Mouse (Mus musculus) intestine, embryonic 16.5 days (tissue): Measurements from ENCODE around the gene Polr2h. TPM values are rescaled to one million over a fixed set of nuclear protein-coding genes. Genes with fewer than 3 reads are reported as not detected.

ENCODE experiments used
- ATAC-seq: fragments of 200-750 bp; cut with Nextera tagmentation; 2 replicates; pipeline ENCODE4 v1.8.0; 2017; ENCODE audit warnings: moderate TSS enrichment, moderate library complexity
- H3K27ac ChIP-seq: fragments of 300-500 bp; sonication (generic); 2 replicates; pipeline ENCODE4 v1.5.1; 2014; ENCODE audit warnings: mild to moderate bottlenecking, low read length
- H3K27me3 ChIP-seq: fragments of 300-500 bp; sonication (generic); replicated peaks from 2 replicates; pipeline ENCODE4 v1.6.1; 2014; ENCODE audit warnings: low read length, control low read depth, mixed read lengths; ENCODE audit not compliant: control insufficient read depth, insufficient read depth
- H3K36me3 ChIP-seq: fragments of 300-500 bp; sonication (generic); 2 replicates; pipeline ENCODE4 v1.6.1; 2014; ENCODE audit warnings: low read length, control low read depth; ENCODE audit not compliant: control insufficient read depth, insufficient read depth
- H3K4me1 ChIP-seq: fragments of 300-500 bp; sonication (generic); 2 replicates; pipeline ENCODE4 v1.6.1; 2014; ENCODE audit warnings: low read length, control low read depth, mixed read lengths; ENCODE audit not compliant: control insufficient read depth, insufficient read depth
- H3K4me2 ChIP-seq: fragments of 300-500 bp; sonication (generic); 2 replicates; pipeline ENCODE4 v1.6.1; 2014; ENCODE audit warnings: low read depth, low read length, control low read depth
- H3K4me3 ChIP-seq: fragments of 300-500 bp; sonication (generic); 2 replicates; pipeline ENCODE4 v1.5.1; 2014; ENCODE audit warnings: mild to moderate bottlenecking, low read length
- H3K9ac ChIP-seq: fragments of 300-500 bp; sonication (generic); 2 replicates; pipeline ENCODE4 v1.6.1; 2014; ENCODE audit warnings: low read depth, low read length
- H3K9me3 ChIP-seq: fragments of 300-500 bp; sonication (generic); 2 replicates; pipeline ENCODE4 v1.6.1; 2016; ENCODE audit warnings: low read length, control low read depth; ENCODE audit not compliant: control insufficient read depth
- WGBS: fragments of 180-500 bp; shearing (Covaris S2); extraction: QIAGEN DNeasy Blood & Tissue Kit; methylation state at CpG from one replicate; pipeline ENCODE4 v1.1.7; 2014; 5-methylcytosine and 5-hydroxymethylcytosine counted together
- polyA plus RNA-seq: library from polyadenylated mRNA; unstranded; fragments of >200 nt; fragmentation: Nextera tagmentation; extraction: Ambion mirVana; gene quantifications from 2 replicates; pipeline ENCODE4 v1.2.1, GENCODE M21; 2015

Polr2h gene
- polyA plus RNA-seq, 1 experiment from 2014 or later = 95.5 TPM

- H3K27me3 ChIP-seq = no peaks in the 10 kb centered on the region
- 94% methylated on average over 21 of the region's 21 CpGs for WGBS
- ATAC-seq = no peak
- H3K9me3 ChIP-seq = no peaks in the 10 kb centered on the region
- H3K4me1 ChIP-seq = no peaks in the 10 kb centered on the region
- H3K9ac ChIP-seq = no peak overlapping the region
- no peak overlapping the region for H3K4me3 ChIP-seq
- no peak overlapping the region for H3K4me2 ChIP-seq
- H3K27ac ChIP-seq = no peak overlapping the region
- peaks cover 8% of the 10 kb centered on the region for H3K36me3 ChIP-seq
Observed at GRCm38 (mm10) chr16:20708220-20708938, 9.1 kb upstream of the Polr2h start.

- H3K4me3 ChIP-seq = no peak overlapping the region
- no peak overlapping the region for H3K4me2 ChIP-seq
- no peaks in the 10 kb centered on the region for H3K9me3 ChIP-seq
- H3K36me3 ChIP-seq = peaks cover 8% of the 10 kb centered on the region
- ATAC-seq = no peak
- no peak overlapping the region for H3K27ac ChIP-seq
- H3K4me1 ChIP-seq = peaks cover 4% of the 10 kb centered on the region; the same call in 1 of the 2 replicates
- H3K9ac ChIP-seq = no peak overlapping the region
- 76% methylated on average over 19 of the region's 19 CpGs for WGBS
- no peaks in the 10 kb centered on the region for H3K27me3 ChIP-seq
Observed at GRCm38 (mm10) chr16:20708939-20709734, 8.3 kb upstream of the Polr2h start.

DNA sequence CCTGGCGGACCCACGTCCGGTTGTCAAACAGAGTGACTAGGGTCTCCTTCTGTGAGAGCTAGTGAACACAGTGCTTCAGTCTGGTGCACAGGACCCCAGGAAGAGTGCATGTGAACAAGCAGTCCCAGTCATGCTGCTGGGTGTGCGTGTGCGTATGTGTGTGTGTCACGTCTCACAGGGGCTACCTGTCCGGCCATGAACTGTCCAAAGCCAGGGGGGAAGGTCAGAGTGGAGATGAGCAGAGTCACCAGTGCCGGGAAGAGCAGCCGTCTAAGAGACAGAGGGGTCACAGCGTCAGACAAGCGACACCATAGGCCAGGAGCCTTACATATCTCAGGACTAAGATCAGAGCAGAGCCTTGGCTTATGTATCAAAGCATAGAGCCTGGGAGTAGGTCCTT lies 7.1 kb upstream of the Polr2h start:
- Histone ChIP-seq H3K9me3 (no peaks in the 10 kb centered on the region), H3K4me1 (peaks cover 15% of the 10 kb centered on the region), H3K4me2 (no peak overlapping the region), H3K36me3 (peaks cover 8% of the 10 kb centered on the region), H3K27me3 (no peaks in the 10 kb centered on the region), H3K4me3 (no peak overlapping the region), H3K27ac (no peak overlapping the region), H3K9ac (no peak overlapping the region)
- WGBS = 92% methylated on average over 11 of the region's 11 CpGs
- no peak for ATAC-seq

DNA sequence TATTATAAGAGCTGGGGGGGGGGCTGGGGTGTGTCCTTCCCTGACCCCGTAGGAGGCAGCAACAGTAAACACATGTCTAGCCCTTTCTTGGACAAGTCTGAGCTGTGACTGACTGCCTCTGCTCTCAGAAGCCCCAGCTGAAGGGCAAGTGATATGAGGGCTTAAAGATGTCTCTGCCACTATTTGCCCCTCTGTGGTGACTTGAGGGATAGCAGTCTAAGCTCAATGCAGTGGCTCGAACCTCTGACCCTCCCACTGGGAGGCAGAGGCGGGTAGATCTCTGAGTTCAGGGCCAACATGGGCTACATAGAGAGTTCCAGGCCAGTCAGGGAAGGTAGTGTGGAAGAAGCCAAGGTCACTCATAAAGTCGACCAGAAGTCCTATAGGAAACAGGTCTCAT lies 6.7 kb upstream of the Polr2h start:
- Histone ChIP-seq H3K36me3 (peaks cover 8% of the 10 kb centered on the region), H3K9ac (no peak overlapping the region)
- 85% methylated on average over 4 of the region's 4 CpGs for WGBS

GRCm38 (mm10) chr16:20712190-20712589 lies 5.3 kb upstream of the Polr2h start:
- Histone ChIP-seq H3K27ac (no peak overlapping the region), H3K9me3 (no peaks in the 10 kb centered on the region), H3K9ac (no peak overlapping the region), H3K4me3 (no peak overlapping the region), H3K4me2 (no peak overlapping the region), H3K36me3 (peaks cover 8% of the 10 kb centered on the region), H3K27me3 (no peaks in the 10 kb centered on the region), H3K4me1 (peaks cover 15% of the 10 kb centered on the region)
- WGBS = 84% methylated on average over 9 of the region's 9 CpGs
- no peak for ATAC-seq

More for the DNA sequence above, 6.7 kb upstream of the Polr2h start:
- Histone ChIP-seq H3K4me3 (no peak overlapping the region), H3K27me3 (no peaks in the 10 kb centered on the region), H3K27ac (no peak overlapping the region), H3K4me2 (no peak overlapping the region), H3K4me1 (peaks cover 15% of the 10 kb centered on the region), H3K9me3 (no peaks in the 10 kb centered on the region)
- no peak for ATAC-seq

- H3K27ac ChIP-seq = no peak overlapping the region
- H3K9me3 ChIP-seq = no peaks in the 10 kb centered on the region
- no peak for ATAC-seq
- 76% methylated on average over 7 of the region's 7 CpGs for WGBS
- H3K27me3 ChIP-seq = no peaks in the 10 kb centered on the region
- H3K4me1 ChIP-seq = peaks cover 15% of the 10 kb centered on the region
- peaks cover 6% of the 10 kb centered on the region for H3K36me3 ChIP-seq
- no peak overlapping the region for H3K4me2 ChIP-seq
- no peak overlapping the region for H3K4me3 ChIP-seq
- H3K9ac ChIP-seq = no peak overlapping the region
Observed at GRCm38 (mm10) chr16:20712889-20713288, 4.6 kb upstream of the Polr2h start.

GRCm38 (mm10) chr16:20714307-20715080 lies 3.0 kb upstream of the Polr2h start:
- no peak overlapping the region; the same call in 1 of the 2 replicates for H3K27ac ChIP-seq
- WGBS = 44% methylated on average over 11 of the region's 11 CpGs
- H3K4me2 ChIP-seq = peak overlapping the region; percentile 91
- no peaks in the 10 kb centered on the region for H3K27me3 ChIP-seq
- H3K4me3 ChIP-seq = peak overlapping the region; percentile 74
- H3K9ac ChIP-seq = peak overlapping the region; percentile 84; the same call in 1 of the 2 replicates
- no peaks in the 10 kb centered on the region for H3K9me3 ChIP-seq
- peaks cover 3% of the 10 kb centered on the region; the same call in 1 of the 2 replicates for H3K36me3 ChIP-seq
- H3K4me1 ChIP-seq = peaks cover 20% of the 10 kb centered on the region
- no peak for ATAC-seq

DNA sequence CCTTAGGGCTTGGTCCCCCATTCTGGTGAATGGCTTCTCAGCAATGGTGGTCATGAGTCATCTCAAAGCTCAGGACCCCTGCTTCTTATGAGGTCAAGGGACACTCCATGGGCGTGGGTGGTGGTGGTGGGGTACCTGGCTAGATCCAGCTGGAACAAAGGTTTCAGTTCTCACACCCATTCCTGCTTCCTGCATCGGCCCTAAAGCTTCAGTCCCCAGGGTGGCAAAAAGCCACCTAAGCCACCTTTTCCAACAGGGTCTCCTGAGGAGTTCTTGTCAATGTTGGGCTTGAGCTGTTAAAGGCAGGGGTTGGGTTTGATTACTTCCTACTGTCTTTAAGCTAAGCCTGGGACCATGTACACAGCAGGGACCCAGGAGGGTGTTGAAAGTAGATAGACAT lies 2.3 kb upstream of the Polr2h start:
- Histone ChIP-seq H3K36me3 (peaks cover 3% of the 10 kb centered on the region; the same call in 1 of the 2 replicates), H3K4me2 (peak overlapping the region; percentile 91), H3K27ac (0 out of 2 replicates have a peak overlapping the region, but pooled peaks have one; percentile 12), H3K9ac (peak overlapping the region; percentile 84), H3K4me1 (peaks cover 20% of the 10 kb centered on the region), H3K27me3 (no peaks in the 10 kb centered on the region), H3K4me3 (peak overlapping the region; percentile 74), H3K9me3 (no peaks in the 10 kb centered on the region)
- WGBS = 50% methylated on average over 2 of the region's 2 CpGs
- no peak for ATAC-seq

- H3K4me2 ChIP-seq = peak overlapping the region; percentile 91
- peak overlapping the region; percentile 84 for H3K9ac ChIP-seq
- no peaks in the 10 kb centered on the region for H3K9me3 ChIP-seq
- H3K27ac ChIP-seq = peak overlapping the region; percentile 99
- no peaks in the 10 kb centered on the region for H3K27me3 ChIP-seq
- WGBS = 1% methylated on average over 12 of the region's 12 CpGs
- ATAC-seq = no peak
- H3K4me3 ChIP-seq = peak overlapping the region; percentile 74
- H3K4me1 ChIP-seq = peaks cover 20% of the 10 kb centered on the region
- H3K36me3 ChIP-seq = peaks cover 3% of the 10 kb centered on the region; the same call in 1 of the 2 replicates
Observed at GRCm38 (mm10) chr16:20715566-20715965, 1.9 kb upstream of the Polr2h start.
